Mouse (Mus musculus) c-Kit-positive CD71-positive TER-119-negative erythroid progenitor cells, embryonic 14.5 days (primary cell): ENCODE results near the gene Pdpr.
"Not testable (repeated sequence)": the region's sequence is repeated elsewhere in the genome, so short reads cannot be mapped to it uniquely, and the experiment has no call there.

Experiments used
- DNase-seq: peaks from one replicate; pipeline ENCODE4 v3.0.0-alpha.2; 2013; ENCODE audit warnings: low read depth

Gene Pdpr

GRCm38 (mm10) chr8:111091706-111092105, 2.7 kb upstream of the Pdpr start:
- no peak for DNase-seq

- not testable (repeated sequence) for DNase-seq
These were observed 2.1 kb upstream of the Pdpr start, which contains the start of gene Clec18a for GRCm38 (mm10) chr8:111092326-111092725. Gene Clec18a (minus strand): TSS chr8:111092426.

- not testable (repeated sequence) for DNase-seq
These were observed 381 bp downstream of the Pdpr start for GRCm38 (mm10) chr8:111094719-111095302.

GRCm38 (mm10) chr8:111114891-111115290, 20.5 kb downstream of the Pdpr start:
- no peak for DNase-seq

- no peak for DNase-seq
These were observed 25.1 kb downstream of the Pdpr start for GRCm38 (mm10) chr8:111119481-111119880.

GRCm38 (mm10) chr8:111130756-111131155, 36.3 kb downstream of the Pdpr start:
- DNase-seq: no peak

GRCm38 (mm10) chr8:111142521-111142920, 48.1 kb downstream of the Pdpr start:
- DNase-seq: no peak

- DNase-seq: not testable (repeated sequence)
These were observed 50.5 kb downstream of the Pdpr start for GRCm38 (mm10) chr8:111144901-111145459.

- peak; percentile 81 for DNase-seq
These were observed 51.1 kb downstream of the Pdpr start for GRCm38 (mm10) chr8:111145460-111146012.

GRCm38 (mm10) chr8:111155721-111156436, 61.4 kb downstream of the Pdpr start:
- DNase-seq: no peak

GRCm38 (mm10) chr8:111157617-111158016, 63.2 kb downstream of the Pdpr start:
- DNase-seq: no peak

- no peak for DNase-seq
These were observed 77.2 kb downstream of the Pdpr start for GRCm38 (mm10) chr8:111171661-111172060.

GRCm38 (mm10) chr8:111185472-111185947, 91.1 kb downstream of the Pdpr start:
- no peak for DNase-seq
